Mouse (Mus musculus): ENCODE measurements around the gene Slco1c1.

Slco1c1 gene

GRCm38 (mm10) chr6:141523747-141524640 is at the start of gene Slco1c1:
TSS of gene Slco1c1 (plus strand) at chr6:141524368.
- no peak for DNase-seq (ENCODE audit: low spot score)

DNA sequence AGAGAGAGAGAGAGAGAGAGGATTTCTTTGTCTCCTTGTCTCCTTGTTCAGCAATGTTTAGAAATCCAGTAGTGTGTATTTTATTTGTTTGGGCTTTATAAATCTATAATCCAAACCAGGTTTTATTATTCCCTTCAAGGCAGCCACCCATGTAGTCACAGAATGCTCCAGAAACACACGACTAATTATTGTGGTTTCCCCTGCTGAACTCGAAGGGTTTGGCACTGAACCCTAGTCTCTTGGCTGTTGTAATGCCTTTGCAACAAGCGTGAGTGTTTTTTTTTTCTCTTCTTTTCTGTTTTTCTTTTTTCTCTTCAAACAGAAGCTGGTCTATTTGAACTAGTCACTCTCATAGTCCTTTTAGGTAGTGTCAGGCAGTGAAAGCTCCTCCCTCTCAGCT is 49.5 kb upstream of the Slco1c1 start:
- DNase-seq (ENCODE audit: low spot score) = no peak

- no peak for DNase-seq (ENCODE audit: low spot score)
Observed at GRCm38 (mm10) chr6:141485302-141486021, 38.7 kb upstream of the Slco1c1 start.

DNA sequence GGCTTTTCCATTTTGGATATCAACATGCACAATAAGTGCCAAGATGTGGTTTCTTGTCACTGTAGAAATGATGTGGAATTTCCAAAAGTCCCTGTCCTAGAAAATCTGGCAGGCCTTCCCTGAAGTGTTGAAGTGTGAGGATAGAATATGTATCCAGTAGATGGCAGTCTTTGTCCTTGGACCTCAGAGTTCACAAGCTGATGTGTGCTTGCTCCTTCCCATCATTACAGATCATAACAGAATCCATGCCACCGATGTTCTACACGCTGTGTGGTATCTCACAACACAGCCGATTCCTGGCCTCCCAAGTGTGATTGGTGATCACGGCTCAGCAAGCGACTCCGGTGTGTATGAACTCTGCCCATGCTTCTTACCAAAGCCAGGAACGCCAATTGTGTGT is 36.9 kb upstream of the Slco1c1 start:
- peak; percentile 24 for DNase-seq (ENCODE audit: low spot score)

DNA sequence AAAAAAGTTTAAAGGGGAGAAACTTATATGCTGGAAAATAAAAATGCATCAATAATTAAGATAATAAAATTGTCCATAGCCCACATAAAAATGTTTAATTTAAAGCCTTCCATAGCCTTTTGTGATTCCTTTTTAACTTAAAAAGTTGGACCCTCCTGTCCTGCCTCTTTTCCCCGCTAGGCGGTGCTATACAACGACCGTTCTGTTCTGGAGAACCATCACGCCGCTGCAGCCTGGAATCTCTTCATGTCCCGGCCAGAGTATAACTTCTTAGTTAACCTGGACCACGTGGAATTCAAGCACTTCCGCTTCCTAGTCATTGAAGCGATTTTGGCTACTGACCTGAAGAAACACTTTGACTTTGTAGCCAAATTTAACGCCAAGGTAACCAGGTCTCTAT is 35.5 kb upstream of the Slco1c1 start:
- DNase-seq (ENCODE audit: low spot score) = no peak

DNA sequence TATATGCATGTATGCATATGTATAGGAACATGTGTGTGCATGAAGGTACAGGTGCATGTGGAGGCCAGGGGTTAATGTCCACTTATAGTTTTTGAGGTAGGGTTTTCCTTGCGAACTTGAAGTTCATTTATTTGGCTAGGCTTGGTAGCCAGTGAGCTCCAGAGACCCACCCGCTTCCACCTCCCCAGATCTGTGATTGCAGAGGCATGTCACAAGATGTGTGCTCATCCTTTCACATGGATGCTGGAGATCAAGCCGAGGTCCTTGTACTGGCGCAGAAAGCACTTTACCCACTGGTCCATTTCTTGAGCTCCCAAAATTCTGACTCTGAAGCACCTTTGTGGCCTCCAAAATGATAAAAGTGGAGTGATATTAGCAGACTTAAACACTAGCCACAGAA is 29.3 kb upstream of the Slco1c1 start:
- DNase-seq (ENCODE audit: low spot score) = no peak

GRCm38 (mm10) chr6:141495634-141496418 is 28.3 kb upstream of the Slco1c1 start:
- DNase-seq (ENCODE audit: low spot score) = no peak

DNA sequence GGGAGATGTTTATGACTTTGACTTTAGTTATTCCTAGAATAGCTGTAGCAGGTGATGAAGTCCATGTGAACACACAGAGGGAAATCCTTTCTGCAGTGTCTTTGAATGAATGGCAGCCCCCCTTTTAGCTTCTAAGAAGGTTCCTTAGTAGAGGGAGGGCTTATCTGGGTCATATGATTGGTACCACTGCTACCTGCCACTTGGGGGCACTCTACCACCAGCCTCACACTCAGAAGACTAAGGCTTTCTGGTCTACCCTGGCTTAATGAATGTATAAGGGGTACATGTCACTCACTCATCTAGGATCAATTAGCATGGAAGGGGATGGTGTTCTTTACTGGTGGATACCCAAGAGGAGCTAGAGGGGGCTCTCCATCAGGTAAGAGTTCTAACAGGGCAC is 24.7 kb upstream of the Slco1c1 start:
- DNase-seq (ENCODE audit: low spot score) = no peak

- DNase-seq (ENCODE audit: low spot score) = no peak
Observed at GRCm38 (mm10) chr6:141501171-141501570, 23.0 kb upstream of the Slco1c1 start.

DNA sequence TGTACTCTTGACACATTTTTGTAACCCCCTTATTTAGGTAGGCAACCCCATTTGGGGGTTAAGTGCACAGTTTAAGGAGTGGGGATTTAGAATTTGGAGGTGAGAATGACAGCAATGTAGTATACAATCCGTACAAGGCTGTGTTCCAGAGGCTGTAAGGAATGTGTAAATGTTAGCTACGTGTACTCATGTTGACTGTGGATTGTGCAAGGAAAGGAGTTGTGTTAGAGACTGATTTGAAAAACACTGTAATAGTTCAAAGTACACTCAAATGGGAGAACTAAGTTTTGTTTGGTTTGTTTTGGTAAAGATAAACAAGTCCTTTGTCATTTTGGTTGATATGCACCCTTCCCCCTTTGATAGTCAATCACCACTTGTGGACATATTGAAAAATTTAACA is 1.6 kb upstream of the Slco1c1 start:
- DNase-seq (ENCODE audit: low spot score) = no peak

GRCm38 (mm10) chr6:141525787-141526186 is 1.6 kb downstream of the Slco1c1 start:
- no peak for DNase-seq (ENCODE audit: low spot score)

- DNase-seq (ENCODE audit: low spot score) = no peak
Observed at GRCm38 (mm10) chr6:141530865-141531264, 6.7 kb downstream of the Slco1c1 start.

DNA sequence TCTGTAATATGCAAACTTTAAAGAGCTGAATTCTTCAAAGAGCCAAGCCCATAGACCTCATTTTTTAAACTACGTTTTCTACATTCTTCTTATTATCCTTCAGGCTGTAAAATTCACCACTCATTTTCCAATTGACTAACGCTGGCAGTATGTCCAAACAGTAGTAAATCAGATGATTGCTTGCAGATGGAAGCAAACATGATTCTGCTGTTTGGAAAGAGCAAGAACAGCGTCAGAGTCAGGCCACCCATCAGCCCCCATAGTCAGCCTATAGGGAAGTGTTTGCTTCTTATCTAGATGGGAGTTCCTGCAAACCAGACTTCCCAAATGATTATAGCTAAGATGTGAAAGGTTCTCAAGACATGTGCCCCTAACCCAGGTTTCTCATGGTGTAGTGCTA is 13.1 kb downstream of the Slco1c1 start:
- no peak for DNase-seq (ENCODE audit: low spot score)

- no peak for DNase-seq (ENCODE audit: low spot score)
Observed at GRCm38 (mm10) chr6:141541136-141541535, 17.0 kb downstream of the Slco1c1 start.

- no peak for DNase-seq (ENCODE audit: low spot score)
Observed at GRCm38 (mm10) chr6:141543344-141543743, 19.2 kb downstream of the Slco1c1 start.

- no peak for DNase-seq (ENCODE audit: low spot score)
Observed at GRCm38 (mm10) chr6:141558118-141558517, 34.0 kb downstream of the Slco1c1 start.

DNA sequence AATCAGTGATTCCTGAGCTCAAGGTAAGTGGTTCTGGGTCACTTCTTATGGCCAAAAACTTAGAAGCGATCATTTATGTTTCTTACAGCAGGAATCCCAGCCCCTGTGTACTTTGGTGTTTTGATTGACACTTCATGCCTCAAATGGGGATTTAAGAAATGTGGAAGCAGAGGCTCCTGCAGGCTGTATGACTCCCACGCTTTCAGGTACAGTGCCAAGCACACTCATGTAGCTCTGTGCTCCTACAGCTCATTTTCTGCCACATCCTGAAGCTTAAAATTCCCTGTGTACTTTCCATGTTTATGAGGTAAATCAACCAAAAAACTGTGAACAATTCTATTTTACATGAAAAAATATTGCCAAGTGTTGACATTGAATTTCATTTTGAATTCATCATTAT is 43.2 kb downstream of the Slco1c1 start:
- no peak for DNase-seq (ENCODE audit: low spot score)

GRCm38 (mm10) chr6:141567852-141568558 is 43.8 kb downstream of the Slco1c1 start:
- DNase-seq (ENCODE audit: low spot score) = no peak

DNA sequence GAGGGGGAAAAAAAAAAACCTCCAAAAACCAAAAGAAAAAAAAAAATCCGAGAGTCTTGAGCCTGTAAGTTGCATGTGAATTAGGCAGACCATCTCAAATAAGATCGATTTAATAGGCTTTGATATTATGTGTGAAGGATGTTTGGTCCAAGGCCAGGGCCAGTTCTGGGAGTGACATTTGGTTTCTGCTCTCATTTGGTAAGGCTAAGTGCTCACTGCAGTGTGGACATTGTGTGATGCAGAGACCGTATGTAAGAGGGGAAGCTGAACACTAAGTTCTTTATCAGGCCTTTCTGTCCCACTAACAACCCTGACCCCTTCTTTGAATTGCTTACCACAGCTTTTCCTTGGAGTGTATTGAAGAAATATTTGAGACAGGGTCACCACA is 44.4 kb downstream of the Slco1c1 start:
- no peak for DNase-seq (ENCODE audit: low spot score)

- DNase-seq (ENCODE audit: low spot score) = no peak
Observed at GRCm38 (mm10) chr6:141576646-141577200, 52.6 kb downstream of the Slco1c1 start.

DNA sequence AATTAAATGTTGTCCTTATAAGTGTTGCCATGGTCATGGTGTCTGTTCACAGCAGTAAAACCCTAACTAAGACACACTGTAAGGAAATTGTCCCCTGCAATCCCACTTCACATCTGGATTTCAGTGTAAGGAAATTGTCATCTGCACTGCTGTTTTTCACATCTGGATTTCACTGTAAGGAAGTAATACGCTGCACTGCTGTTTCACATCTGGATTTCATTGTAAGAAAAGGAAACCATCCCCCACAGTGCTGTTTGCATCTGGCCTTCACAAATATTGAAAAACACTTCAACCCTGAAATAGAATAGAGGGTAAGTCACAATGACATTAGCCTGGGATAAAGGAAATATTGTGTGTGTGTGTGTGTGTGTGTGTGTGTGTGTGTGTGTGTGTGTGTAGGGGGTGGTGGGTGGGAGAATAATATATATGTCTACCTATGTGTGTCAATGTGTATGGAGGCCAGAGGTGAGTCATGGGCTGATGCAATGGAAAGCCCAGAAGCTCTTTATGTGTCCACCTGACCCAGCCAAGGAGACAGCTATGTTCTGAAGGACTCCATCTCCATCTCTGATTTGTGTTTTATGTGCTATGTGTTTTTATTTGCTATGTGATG is 60.7 kb downstream of the Slco1c1 start:
- DNase-seq (ENCODE audit: low spot score) = no peak

Measured in layer of hippocampus, adult 9-10 months (tissue).